Mouse (Mus musculus): ENCODE results near the gene Nrg3.

DNA sequence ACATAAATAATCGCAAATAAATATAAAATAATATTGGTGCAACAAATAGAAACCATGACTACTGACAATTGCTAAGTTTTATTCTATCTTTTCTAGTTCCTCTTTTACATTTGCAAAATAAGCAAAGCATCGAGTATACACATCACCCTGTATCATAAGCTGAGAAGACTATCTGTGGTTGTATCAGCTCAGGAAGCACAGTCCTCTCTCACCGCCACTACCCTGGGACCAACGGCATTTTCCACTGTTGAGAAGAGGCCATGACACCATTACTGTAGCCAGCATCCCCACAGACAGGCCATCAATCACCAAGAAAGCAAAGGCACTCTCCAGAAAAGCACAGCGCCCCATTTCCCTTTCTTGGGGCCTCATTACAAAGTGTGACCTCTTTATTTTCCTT, 956.7 kb downstream of the Nrg3 start:
- TF ChIP-seq CTCF (IDR thresholded peaks at IDR 0.05; ENCODE audit: low read depth) (no peak), EP300 (optimal IDR thresholded peaks at IDR 0.05) (no peak)
